Mouse (Mus musculus): Measurements from ENCODE around the gene Gm10959. TPM values are rescaled to one million over a fixed set of nuclear protein-coding genes. Genes with fewer than 3 reads are reported as not detected.

Gm10959 gene
- polyA plus RNA-seq, 1 experiment = not detected

- TF ChIP-seq POLR2A (IDR thresholded peaks at IDR 0.05; ENCODE audit: low read depth, low read length) = no peak
- TF ChIP-seq CTCF (IDR thresholded peaks at IDR 0.05; ENCODE audit: extremely low read depth, insufficient read length, insufficient replicate concordance, low read depth, low read length) = no peak
- H3K27ac ChIP-seq (ENCODE audit: insufficient read depth, low read depth, low read length) = no peak overlapping the region
- 88% methylated on average over 1 of the region's 1 CpGs for WGBS
- no peak overlapping the region for H3K4me3 ChIP-seq (ENCODE audit: low read depth, low read length)
- peaks cover 27% of the 10 kb centered on the region for H3K36me3 ChIP-seq (ENCODE audit: control insufficient read depth, insufficient read depth, low read length)
- no peaks in the 10 kb centered on the region for H3K4me1 ChIP-seq (ENCODE audit: control insufficient read depth, insufficient read depth, insufficient read length, low read length)
- H3K27me3 ChIP-seq (ENCODE audit: control insufficient read depth, insufficient read depth, low read length) = no peaks in the 10 kb centered on the region
Measured at GRCm38 (mm10) chr3:122932466-122932865, 13.3 kb upstream of the Gm10959 start.

DNA sequence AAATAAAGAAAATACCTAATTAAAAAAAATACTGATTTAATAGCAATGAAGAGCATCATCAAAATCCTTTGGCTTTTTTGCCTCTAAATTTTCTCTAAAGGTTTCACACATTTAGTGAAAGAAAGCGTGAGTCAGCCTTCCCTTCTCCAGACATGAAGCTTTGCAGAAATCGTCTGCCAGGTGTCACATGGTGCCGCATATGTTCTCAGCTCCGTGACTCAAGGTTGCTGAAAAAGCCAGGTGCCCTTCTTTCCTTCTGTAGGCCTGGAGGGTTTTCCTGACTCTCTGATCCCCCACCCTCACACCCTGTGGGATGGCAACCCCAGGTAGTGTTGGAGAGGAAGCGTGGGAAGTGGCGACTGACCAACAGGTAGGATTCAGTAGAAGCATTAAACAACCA is 10.6 kb upstream of the Gm10959 start:
- WGBS = 88% methylated on average over 6 of the region's 6 CpGs
- peaks cover 19% of the 10 kb centered on the region for H3K36me3 ChIP-seq (ENCODE audit: control insufficient read depth, insufficient read depth, low read length)
- no peak overlapping the region for H3K4me3 ChIP-seq (ENCODE audit: low read depth, low read length)
- no peak overlapping the region for H3K27ac ChIP-seq (ENCODE audit: insufficient read depth, low read depth, low read length)
- no peak for TF ChIP-seq CTCF (IDR thresholded peaks at IDR 0.05; ENCODE audit: extremely low read depth, insufficient read length, insufficient replicate concordance, low read depth, low read length)
- TF ChIP-seq POLR2A (IDR thresholded peaks at IDR 0.05; ENCODE audit: low read depth, low read length) = no peak
- H3K27me3 ChIP-seq (ENCODE audit: control insufficient read depth, insufficient read depth, low read length) = no peaks in the 10 kb centered on the region
- H3K4me1 ChIP-seq (ENCODE audit: control insufficient read depth, insufficient read depth, insufficient read length, low read length) = no peaks in the 10 kb centered on the region

DNA sequence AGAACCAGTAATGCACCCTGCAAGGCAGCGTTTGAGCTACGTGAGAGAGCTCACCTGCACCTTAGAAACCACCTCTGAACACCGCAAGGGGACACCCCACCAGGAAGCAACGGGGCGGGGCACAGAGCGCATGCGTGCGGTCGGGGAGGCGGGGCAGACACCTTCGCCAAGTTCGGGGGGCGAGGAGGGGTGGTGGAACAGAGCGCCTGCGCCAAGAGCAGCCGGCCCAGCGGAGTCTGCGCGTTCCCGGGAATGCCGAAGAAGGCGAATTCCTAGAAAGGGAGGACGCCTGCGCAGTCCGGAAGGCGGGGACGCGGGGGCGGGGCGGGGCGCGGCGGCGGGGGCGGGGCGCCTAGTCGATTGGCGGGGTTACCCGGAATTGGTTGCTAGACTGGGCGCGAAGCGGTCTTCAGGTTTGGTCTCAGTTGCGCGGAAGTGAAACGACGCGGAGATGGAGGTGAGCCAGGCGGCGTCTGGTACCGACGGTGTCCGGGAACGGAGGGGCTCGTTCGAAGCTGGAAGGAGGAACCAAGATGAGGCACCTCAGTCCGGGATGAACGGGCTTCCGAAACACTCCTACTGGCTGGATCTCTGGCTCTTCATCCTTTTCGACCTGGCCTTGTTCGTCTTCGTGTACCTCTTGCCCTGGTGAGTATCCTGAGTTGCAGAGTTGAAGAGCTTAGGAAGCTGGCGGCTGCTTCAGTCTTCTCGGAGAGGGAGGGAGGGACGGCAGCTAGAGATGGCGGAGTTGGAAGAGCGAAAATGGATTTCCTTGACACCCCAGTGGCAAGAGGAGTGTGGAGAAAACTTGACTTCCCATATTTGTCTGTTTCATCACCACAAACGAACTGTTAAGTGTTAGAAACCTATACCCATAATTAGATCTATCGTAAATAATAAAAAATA is 5.1 kb upstream of the Gm10959 start, which contains the start of gene 1810037I17Rik:
TSS of gene 1810037I17Rik (plus strand) at position 195 of the 906 bp plus-strand sequence.
- TF ChIP-seq CTCF (IDR thresholded peaks at IDR 0.05; ENCODE audit: extremely low read depth, insufficient read length, insufficient replicate concordance, low read depth, low read length) (no peak), POLR2A (IDR thresholded peaks at IDR 0.05; ENCODE audit: low read depth, low read length) (peak; percentile 60; the same call in 1 of the 2 replicates)
- no peaks in the 10 kb centered on the region for H3K4me1 ChIP-seq (ENCODE audit: control insufficient read depth, insufficient read depth, insufficient read length, low read length)
- 0 out of 2 replicates have a peak, but pooled peaks cover 2% of the 10 kb centered on the region for H3K36me3 ChIP-seq (ENCODE audit: control insufficient read depth, insufficient read depth, low read length)
- no peaks in the 10 kb centered on the region for H3K27me3 ChIP-seq (ENCODE audit: control insufficient read depth, insufficient read depth, low read length)
- WGBS = 2% methylated on average over 68 of the region's 68 CpGs
- H3K4me3 ChIP-seq (ENCODE audit: low read depth, low read length) = peak within 1 kb of the TSS; percentile 80
- peak within 1 kb of the TSS; percentile 89 for H3K27ac ChIP-seq (ENCODE audit: insufficient read depth, low read depth, low read length)

DNA sequence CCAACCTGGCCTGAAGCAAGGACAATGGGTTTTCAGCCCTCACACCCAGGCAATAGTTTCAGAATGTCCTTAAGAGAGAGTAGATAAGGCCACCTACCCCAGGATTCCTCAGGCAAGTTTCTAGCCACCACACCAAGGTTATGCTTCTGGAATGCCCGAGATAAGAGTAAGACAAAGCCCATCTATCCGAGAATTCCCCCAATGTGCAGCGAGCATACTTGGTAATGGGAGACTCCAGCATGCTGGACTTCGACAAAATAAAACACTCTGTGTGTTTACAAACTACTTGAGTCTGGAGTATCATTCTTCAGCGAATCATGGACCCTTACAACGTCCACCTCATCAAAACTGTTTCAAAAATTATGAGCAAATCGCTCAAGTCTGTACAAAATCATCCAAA is 4.0 kb upstream of the Gm10959 start:
- no peaks in the 10 kb centered on the region for H3K27me3 ChIP-seq (ENCODE audit: control insufficient read depth, insufficient read depth, low read length)
- 31% methylated on average over 7 of the region's 7 CpGs for WGBS
- H3K4me3 ChIP-seq (ENCODE audit: low read depth, low read length) = no peak overlapping the region
- TF ChIP-seq POLR2A (IDR thresholded peaks at IDR 0.05; ENCODE audit: low read depth, low read length) (no peak), CTCF (IDR thresholded peaks at IDR 0.05; ENCODE audit: extremely low read depth, insufficient read length, insufficient replicate concordance, low read depth, low read length) (no peak)
- no peaks in the 10 kb centered on the region for H3K4me1 ChIP-seq (ENCODE audit: control insufficient read depth, insufficient read depth, insufficient read length, low read length)
- H3K36me3 ChIP-seq (ENCODE audit: control insufficient read depth, insufficient read depth, low read length) = 0 out of 2 replicates have a peak, but pooled peaks cover 2% of the 10 kb centered on the region
- H3K27ac ChIP-seq (ENCODE audit: insufficient read depth, low read depth, low read length) = no peak overlapping the region

- Histone ChIP-seq H3K27me3 (ENCODE audit: control insufficient read depth, insufficient read depth, low read length) (no peaks in the 10 kb centered on the region), H3K4me3 (ENCODE audit: low read depth, low read length) (no peak overlapping the region), H3K36me3 (ENCODE audit: control insufficient read depth, insufficient read depth, low read length) (no peaks in the 10 kb centered on the region), H3K27ac (ENCODE audit: insufficient read depth, low read depth, low read length) (no peak overlapping the region), H3K4me1 (ENCODE audit: control insufficient read depth, insufficient read depth, insufficient read length, low read length) (no peaks in the 10 kb centered on the region)
- no peak for TF ChIP-seq CTCF (IDR thresholded peaks at IDR 0.05; ENCODE audit: extremely low read depth, insufficient read length, insufficient replicate concordance, low read depth, low read length)
- no peak for TF ChIP-seq POLR2A (IDR thresholded peaks at IDR 0.05; ENCODE audit: low read depth, low read length)
- WGBS = 33% methylated on average over 8 of the region's 8 CpGs
Measured at GRCm38 (mm10) chr3:122921676-122922527, 2.7 kb upstream of the Gm10959 start.

DNA sequence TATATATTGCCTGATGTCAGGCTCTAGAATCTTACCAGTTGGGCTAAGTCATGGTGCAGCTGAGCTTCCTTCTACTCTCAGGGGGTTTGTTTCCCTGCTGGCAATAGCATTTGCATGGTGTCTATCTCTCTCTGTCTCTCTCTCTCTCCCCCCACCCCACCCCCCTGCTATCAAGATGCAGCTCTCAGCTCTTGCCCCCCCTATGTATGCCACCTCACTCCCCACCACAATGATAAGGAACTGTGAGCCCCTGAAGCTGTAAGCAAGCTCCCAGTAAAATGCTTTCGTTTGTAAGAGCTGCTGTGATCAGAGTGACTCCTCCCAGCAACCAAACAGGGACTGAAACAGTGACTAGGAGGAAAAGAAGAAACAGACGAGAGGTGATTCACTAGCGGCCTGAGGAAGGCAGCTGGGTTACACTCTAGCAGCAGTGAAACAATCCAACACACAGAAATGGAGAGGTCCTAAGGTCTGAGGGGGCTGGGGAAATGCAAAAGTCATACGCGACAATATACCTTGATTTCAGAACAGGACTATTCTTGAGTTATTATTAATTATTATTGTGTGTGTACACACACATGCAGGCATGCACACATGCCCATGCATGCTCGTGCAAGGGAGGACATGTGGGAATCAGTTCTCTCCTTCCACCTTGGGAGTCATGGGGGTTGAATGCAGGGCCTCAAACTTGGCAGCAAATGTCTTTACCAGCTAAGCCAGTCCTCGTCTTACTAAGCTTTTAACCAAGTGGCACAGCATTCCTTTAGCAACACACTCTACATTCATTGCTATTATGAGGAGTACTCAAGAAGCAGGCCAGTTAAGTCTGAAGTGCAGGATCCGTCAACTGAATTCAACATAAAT is 1.6 kb upstream of the Gm10959 start:
- no peak overlapping the region for H3K4me3 ChIP-seq (ENCODE audit: low read depth, low read length)
- 65% methylated on average over 8 of the region's 8 CpGs for WGBS
- H3K36me3 ChIP-seq (ENCODE audit: control insufficient read depth, insufficient read depth, low read length) = no peaks in the 10 kb centered on the region
- H3K4me1 ChIP-seq (ENCODE audit: control insufficient read depth, insufficient read depth, insufficient read length, low read length) = 0 out of 2 replicates have a peak, but pooled peaks cover 2% of the 10 kb centered on the region
- TF ChIP-seq CTCF (IDR thresholded peaks at IDR 0.05; ENCODE audit: extremely low read depth, insufficient read length, insufficient replicate concordance, low read depth, low read length) = no peak
- no peak for TF ChIP-seq POLR2A (IDR thresholded peaks at IDR 0.05; ENCODE audit: low read depth, low read length)
- no peak overlapping the region for H3K27ac ChIP-seq (ENCODE audit: insufficient read depth, low read depth, low read length)
- no peaks in the 10 kb centered on the region for H3K27me3 ChIP-seq (ENCODE audit: control insufficient read depth, insufficient read depth, low read length)
